Mouse (Mus musculus): Measurements from ENCODE around the gene P3h4. TPM values are rescaled to one million over a fixed set of nuclear protein-coding genes. Genes with fewer than 3 reads are reported as not detected.

Gene P3h4
- polyA plus RNA-seq, 1 experiment: not detected

GRCm38 (mm10) chr11:100399727-100400538 is 14.7 kb downstream of the P3h4 start:
- no peak for TF ChIP-seq GATA1 (IDR thresholded peaks at IDR 0.05; ENCODE audit: low read length)

DNA sequence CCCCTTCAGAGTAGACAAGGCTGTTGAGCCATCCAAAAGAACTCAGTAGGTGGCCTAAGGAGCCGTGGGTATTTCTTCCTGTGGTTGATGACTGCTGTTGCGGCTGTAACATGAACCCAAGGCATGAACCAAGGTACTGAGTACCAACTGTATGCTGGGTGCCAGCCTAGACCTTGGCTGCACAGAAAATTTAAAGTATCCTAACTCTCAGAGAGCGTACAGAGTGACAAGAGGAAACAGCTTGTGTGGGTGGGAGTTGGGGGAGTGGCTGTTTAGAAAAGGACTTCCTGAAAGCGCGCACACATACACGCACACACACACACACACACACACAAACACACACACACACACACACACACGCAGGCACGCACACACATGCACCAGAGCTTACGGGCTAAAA is 15.3 kb downstream of the P3h4 start:
- TF ChIP-seq GATA1 (IDR thresholded peaks at IDR 0.05; ENCODE audit: low read length): no peak

- no peak for TF ChIP-seq GATA1 (IDR thresholded peaks at IDR 0.05; ENCODE audit: low read length)
Observed at GRCm38 (mm10) chr11:100398517-100398916, 16.1 kb downstream of the P3h4 start.

GRCm38 (mm10) chr11:100397600-100398389 is 16.8 kb downstream of the P3h4 start, which contains the start of gene Jup:
Gene Jup, minus strand, starts transcription at chr11:100397763.
- TF ChIP-seq GATA1 (IDR thresholded peaks at IDR 0.05; ENCODE audit: low read length): no peak

GRCm38 (mm10) chr11:100396886-100397599 is 17.6 kb downstream of the P3h4 start:
- no peak for TF ChIP-seq GATA1 (IDR thresholded peaks at IDR 0.05; ENCODE audit: low read length)

GRCm38 (mm10) chr11:100395861-100396631 is 18.6 kb downstream of the P3h4 start:
- no peak for TF ChIP-seq GATA1 (IDR thresholded peaks at IDR 0.05; ENCODE audit: low read length)

DNA sequence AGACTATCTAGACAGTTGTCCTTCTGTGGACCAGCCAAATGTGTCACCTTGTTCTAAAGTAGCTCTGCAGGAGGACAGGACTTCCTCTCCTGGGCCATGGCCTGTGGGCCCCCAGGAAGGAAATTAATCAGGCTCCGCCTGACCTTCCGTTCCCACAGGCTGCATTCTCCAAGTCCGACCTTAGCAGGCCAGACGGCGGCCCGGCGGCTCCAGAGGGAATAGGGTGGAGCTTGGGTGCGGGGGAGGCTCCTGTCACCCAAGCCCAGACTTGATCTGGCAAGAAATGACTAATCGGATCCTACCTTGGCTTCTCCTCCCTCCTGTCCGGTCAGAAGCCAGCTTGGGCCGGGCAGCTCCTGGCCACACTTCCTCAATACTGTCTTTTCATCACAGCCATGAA is 19.4 kb downstream of the P3h4 start:
- TF ChIP-seq GATA1 (IDR thresholded peaks at IDR 0.05; ENCODE audit: low read length): no peak

DNA sequence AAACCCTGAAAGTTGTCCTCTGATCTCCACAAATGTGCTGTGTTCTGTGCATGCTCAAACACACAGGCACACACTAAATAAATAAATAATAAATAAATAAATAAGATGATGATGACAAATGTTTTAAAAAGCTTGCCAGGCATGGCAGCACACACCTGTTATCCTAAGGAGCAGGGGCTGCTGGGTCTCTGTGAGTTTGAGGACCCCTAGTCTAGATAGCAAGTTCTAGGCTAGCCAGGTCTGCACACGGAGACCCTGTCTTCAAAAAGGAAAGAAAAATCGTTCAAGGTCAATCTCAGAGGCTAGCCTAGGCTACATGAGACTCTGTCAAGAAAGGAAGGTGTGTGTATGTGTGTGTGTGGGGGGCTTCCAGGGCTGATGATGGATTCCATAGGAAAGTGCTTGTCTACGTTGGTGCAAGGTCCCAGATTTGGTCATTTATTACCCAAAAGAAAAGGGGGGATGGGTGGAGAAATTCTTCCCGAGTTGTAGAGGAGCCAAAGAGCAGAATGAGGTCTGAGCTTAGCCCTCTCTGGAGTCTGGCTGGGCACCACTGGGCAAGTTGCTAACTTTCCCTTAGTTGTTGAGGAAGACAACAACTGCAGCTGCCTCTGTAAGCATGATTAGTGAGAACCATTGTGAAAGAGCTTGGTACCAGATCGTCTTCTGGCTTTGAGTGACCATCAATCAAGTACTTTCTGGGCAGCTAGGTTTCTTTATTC is 20.1 kb downstream of the P3h4 start:
- no peak for TF ChIP-seq GATA1 (IDR thresholded peaks at IDR 0.05; ENCODE audit: low read length)

DNA sequence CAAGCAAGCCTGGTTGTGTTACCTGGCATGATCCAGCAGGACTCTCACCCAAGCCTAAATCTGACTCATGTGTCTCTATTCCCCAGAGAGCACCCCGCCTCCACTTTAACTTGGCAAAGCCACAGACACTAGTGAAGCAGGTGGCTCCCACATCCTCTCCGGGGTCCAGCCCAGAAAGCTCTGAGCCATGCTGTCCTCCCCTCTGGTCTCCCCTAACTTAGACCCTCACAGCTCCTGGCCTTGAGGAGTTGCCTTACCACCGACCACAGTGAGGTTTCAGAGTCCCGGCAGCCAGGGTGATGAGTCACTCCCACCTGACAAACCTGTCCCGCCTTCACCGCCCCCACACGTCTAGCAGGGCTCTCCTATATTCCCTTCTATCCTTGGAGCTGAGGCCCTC is 20.9 kb downstream of the P3h4 start:
- TF ChIP-seq GATA1 (IDR thresholded peaks at IDR 0.05; ENCODE audit: low read length): no peak

DNA sequence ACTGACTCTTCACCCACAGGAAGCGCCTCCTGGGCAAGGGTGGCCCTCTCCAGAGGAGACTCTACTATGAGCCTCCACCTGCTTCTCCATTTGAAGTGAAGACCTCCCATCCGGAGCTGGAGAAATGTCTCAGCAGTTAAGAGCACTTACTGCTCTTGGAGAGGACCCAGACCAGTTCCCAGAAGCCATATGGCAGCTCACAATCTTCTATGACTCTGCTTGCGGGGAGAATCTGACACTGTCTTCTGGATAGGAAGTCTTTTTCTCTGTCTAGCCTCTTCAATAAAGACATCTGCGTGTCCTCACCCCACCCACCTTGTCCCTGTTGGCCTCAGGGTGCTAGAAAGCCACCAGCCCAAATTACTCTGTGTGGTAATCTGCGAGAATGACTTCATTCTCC is 21.7 kb downstream of the P3h4 start:
- TF ChIP-seq GATA1 (IDR thresholded peaks at IDR 0.05; ENCODE audit: low read length): no peak

GRCm38 (mm10) chr11:100391884-100392345 is 22.7 kb downstream of the P3h4 start:
- no peak for TF ChIP-seq GATA1 (IDR thresholded peaks at IDR 0.05; ENCODE audit: low read length)

DNA sequence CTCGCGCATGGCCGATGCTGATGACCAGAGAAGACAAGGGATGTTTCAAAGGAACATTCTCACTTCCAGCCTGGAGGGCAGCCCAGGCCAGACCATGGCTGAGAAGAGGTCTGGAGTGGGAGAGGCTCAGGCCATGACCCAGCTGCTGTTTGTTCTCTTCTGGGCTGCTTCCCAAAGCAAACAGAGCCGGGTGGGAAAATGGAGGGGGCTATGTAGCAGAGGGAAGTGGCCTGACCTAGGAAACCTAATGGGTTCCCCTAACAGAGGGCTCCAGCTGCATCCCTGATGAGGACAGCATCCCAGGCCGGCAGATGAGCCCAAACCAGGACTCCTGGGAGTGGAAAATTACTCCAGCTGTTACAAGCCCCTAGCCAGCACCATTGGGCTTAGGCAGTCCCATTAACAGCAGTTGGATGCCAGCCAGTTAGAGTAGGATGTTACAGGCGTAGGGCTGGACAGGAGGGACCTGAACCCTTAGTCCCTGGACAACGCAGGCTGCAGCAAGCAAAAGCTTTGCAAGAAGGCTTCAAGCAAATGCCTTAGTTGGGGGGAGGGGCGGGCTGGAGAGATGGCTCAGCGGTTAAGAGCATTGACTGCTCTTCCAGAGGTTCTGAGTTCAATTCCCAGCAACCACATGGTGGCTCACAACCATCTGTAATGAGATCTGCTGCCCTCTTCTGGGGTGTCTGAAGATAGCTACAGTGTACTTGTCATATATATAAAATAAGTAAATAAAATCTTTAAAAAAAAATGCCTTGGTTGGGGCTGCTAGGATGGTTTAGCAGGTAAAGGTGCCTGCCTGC is 23.4 kb downstream of the P3h4 start:
- TF ChIP-seq GATA1 (IDR thresholded peaks at IDR 0.05; ENCODE audit: low read length): no peak

DNA sequence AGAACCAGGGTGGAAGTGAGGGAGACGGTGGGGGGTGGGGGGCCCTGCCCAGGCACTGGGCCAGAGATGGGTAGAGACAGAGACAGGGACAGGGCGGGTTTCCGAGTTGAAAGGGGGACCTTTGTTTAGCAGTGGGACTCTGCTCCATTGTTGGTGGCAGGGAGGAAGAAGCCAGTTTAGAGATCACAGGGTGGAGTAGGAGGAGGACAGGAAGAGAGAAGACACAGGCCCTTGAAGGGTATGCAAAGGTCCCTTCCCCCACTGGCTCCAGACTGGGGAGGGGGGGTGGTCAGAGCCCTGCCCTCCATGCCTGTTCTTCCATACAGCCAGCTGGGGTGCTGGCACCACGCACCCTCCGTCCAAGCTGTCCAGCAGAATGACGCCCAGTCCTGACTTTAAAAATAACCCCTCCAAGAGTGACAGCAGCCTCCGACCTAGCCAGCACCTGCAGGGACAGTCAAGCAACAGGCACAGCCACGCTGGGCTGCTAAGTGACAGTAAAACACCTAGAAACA is 24.6 kb downstream of the P3h4 start:
- TF ChIP-seq GATA1 (IDR thresholded peaks at IDR 0.05; ENCODE audit: low read length): no peak
